In the genomic region with DNA sequence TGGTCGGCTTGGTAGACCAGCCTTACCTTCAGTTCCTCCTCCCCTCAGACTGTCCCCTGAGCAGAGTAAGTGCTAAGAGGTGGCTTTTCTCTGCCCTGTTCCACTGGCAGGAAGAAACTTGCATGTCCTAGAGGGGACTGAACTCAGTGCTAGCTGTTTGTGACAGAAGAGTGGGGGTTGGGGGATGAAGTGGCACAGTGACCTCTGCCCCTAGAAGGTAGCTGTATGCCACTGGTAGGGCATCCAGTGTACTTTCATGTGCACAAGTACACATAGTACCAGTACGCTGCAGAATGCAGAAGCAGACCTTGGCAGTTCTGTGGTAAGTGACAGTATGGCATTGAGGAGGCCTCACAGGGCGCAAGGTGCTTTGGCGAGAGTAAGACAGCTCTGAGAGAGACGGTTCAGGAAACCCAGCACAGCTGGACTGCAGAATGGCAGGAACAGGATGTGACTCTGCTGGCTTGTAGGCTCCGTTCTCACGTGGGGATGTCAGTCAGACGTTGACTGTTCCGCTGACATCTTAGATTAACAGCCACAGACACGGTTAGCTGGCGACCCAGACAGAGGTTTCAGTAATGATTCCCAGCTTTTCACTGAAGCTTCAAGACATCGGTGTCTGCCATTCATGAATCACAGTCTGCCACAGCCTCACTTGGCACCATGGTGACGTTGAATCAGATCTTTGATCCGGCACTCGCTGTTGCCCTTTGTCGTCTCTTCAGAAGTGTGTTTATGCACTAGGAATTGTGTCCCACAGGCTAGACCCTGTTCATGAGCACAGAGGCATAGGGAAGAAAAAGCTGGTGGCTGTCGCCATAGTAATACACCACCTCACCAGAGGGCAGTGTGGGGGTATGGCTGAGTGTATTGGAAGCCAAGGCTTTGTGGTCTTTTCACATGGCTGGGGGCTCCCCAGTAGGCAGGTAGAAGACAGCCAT, we compare ENCODE assay signal across 10 mouse cellular contexts.
A peak's percentile ranks its signal among the peaks of the same experiment; 100 is the strongest.
DNase-seq lines count a peak whose midpoint lies in the region; ATAC-seq and TF ChIP-seq lines count a peak whose summit lies in the region.
"Had no signal": no experiment of that assay in that cellular context is flagged by ENCODE, and none has a peak within 500 bp of the region (broad histone marks: within the 10 kb centered on the region; RNA-seq: fewer than 3 reads in every experiment).

No protein-coding gene starts in this region.

- no peaks in the 10 kb centered on the region for H3K36me3 ChIP-seq in forebrain, embryonic 11.5 days (ENCODE audit: control insufficient read depth, insufficient read depth, low read length)
- H3K36me3 ChIP-seq in forebrain, embryonic 13.5 days (ENCODE audit: poor library complexity, severe bottlenecking), result no peaks in the 10 kb centered on the region
- no peaks in the 10 kb centered on the region for H3K36me3 ChIP-seq in lung, postnatal 0 days (ENCODE audit: insufficient read depth, low read length)
- H3K36me3 ChIP-seq: limb, embryonic 12.5 days had no signal

- H3K9me3 ChIP-seq in forebrain, embryonic 11.5 days (ENCODE audit: control insufficient read depth, low read length), result no peaks in the 10 kb centered on the region
- H3K9me3 ChIP-seq in forebrain, embryonic 13.5 days (replicated peaks), result no peaks in the 10 kb centered on the region
- H3K9me3 ChIP-seq in lung, postnatal 0 days (ENCODE audit: low read length), result no peaks in the 10 kb centered on the region
- H3K9me3 ChIP-seq: limb, embryonic 12.5 days had no signal

- H3K4me1 ChIP-seq in forebrain, embryonic 11.5 days (replicated peaks; ENCODE audit: control insufficient read depth, insufficient read depth, low read length), result peaks cover 7% of the 10 kb centered on the region; the same call in 1 of the 2 replicates
- H3K4me1 ChIP-seq in forebrain, embryonic 13.5 days, result peaks cover 53% of the 10 kb centered on the region
- peaks cover 13% of the 10 kb centered on the region for H3K4me1 ChIP-seq in lung, postnatal 0 days (ENCODE audit: insufficient read depth, low read depth, low read length)

- no peaks in the 10 kb centered on the region for H3K27me3 ChIP-seq in forebrain, embryonic 11.5 days (ENCODE audit: control insufficient read depth, insufficient read depth, low read length)
- H3K27me3 ChIP-seq in forebrain, embryonic 13.5 days, result no peaks in the 10 kb centered on the region
- H3K27me3 ChIP-seq in lung, postnatal 0 days (replicated peaks; ENCODE audit: insufficient read depth, low read length), result no peaks in the 10 kb centered on the region

- no peak for TF ChIP-seq EP300 in lung, postnatal 0 days (IDR thresholded peaks at IDR 0.05)

- 79% methylated on average over 17 of the region's 17 CpGs for WGBS in forebrain, embryonic 11.5 days
- WGBS in forebrain, embryonic 13.5 days, result 63% methylated on average over 17 of the region's 17 CpGs
- 56% methylated on average over 17 of the region's 17 CpGs for WGBS in lung, postnatal 0 days

- DNase-seq in forebrain, embryonic 11.5 days (ENCODE audit: low spot score), result no peak
- DNase-seq in lung, postnatal 0 days (ENCODE audit: low spot score), result peak; percentile 49
- no peak for DNase-seq in lung, adult 18-20 months
- DNase-seq in mesoderm, embryonic 11.5 days (ENCODE audit: low read depth, low spot score), result peak; percentile 62
- peak; percentile 48 for DNase-seq in thymus, postnatal 25 days
- DNase-seq in urinary bladder, adult 2 months (ENCODE audit: low spot score), result no peak
- DNase-seq in cerebellum, adult 9-11 months, result no peak
- DNase-seq: cerebellum, adult 18-20 months had no signal

- ATAC-seq in forebrain, embryonic 11.5 days (replicated peaks; ENCODE audit: low FRiP score), result no peak
- ATAC-seq in forebrain, embryonic 13.5 days, result no peak
- ATAC-seq in lung, postnatal 0 days, result peak; percentile 25; the same call in 1 of the 2 replicates

- H3K4me3 ChIP-seq in forebrain, embryonic 11.5 days (ENCODE audit: low read depth, low read length), result no peak overlapping the region
- no peak overlapping the region for H3K4me3 ChIP-seq in forebrain, embryonic 13.5 days
- no peak overlapping the region for H3K4me3 ChIP-seq in lung, postnatal 0 days (ENCODE audit: low read depth, low read length)
- H3K4me3 ChIP-seq: limb, embryonic 12.5 days had no signal

- TF ChIP-seq CTCF in lung, postnatal 0 days (IDR thresholded peaks at IDR 0.05), result peak; percentile 23

- H3K9ac ChIP-seq in forebrain, embryonic 11.5 days (ENCODE audit: low read length), result no peak overlapping the region
- no peak overlapping the region for H3K9ac ChIP-seq in forebrain, embryonic 13.5 days
- H3K9ac ChIP-seq in lung, postnatal 0 days (replicated peaks; ENCODE audit: low read depth), result no peak overlapping the region
- H3K9ac ChIP-seq: limb, embryonic 12.5 days had no signal

- H3K4me2 ChIP-seq in forebrain, embryonic 11.5 days (ENCODE audit: low read depth, low read length, severe bottlenecking), result no peak overlapping the region
- H3K4me2 ChIP-seq in forebrain, embryonic 13.5 days, result no peak overlapping the region
- no peak overlapping the region for H3K4me2 ChIP-seq in lung, postnatal 0 days (replicated peaks; ENCODE audit: low read depth, low read length)
- H3K4me2 ChIP-seq: limb, embryonic 12.5 days had no signal

- H3K27ac ChIP-seq in forebrain, embryonic 11.5 days (ENCODE audit: low read depth, low read length), result 0 out of 2 replicates have a peak overlapping the region, but pooled peaks have one; percentile 1
- H3K27ac ChIP-seq in forebrain, embryonic 13.5 days, result no peak overlapping the region
- H3K27ac ChIP-seq in lung, postnatal 0 days (ENCODE audit: low read length), result no peak overlapping the region
- H3K27ac ChIP-seq: limb, embryonic 12.5 days had no signal

Comparison
In these comparisons a context has a peak if more than half of its experiments do, and no peak if none do; other contexts are left out.
1. DNase-seq: peak in lung, postnatal 0 days (single experiment), mesoderm, embryonic 11.5 days (single experiment) and thymus, postnatal 25 days (single experiment); none in forebrain, embryonic 11.5 days (single experiment), lung, adult 18-20 months (0 of 2), urinary bladder, adult 2 months (single experiment) and cerebellum, adult 9-11 months (single experiment).